Mouse (Mus musculus) lung, postnatal 0 days (tissue): ENCODE measurements around the gene Gid4. TPM values are rescaled to one million over a fixed set of nuclear protein-coding genes. Genes with fewer than 3 reads are reported as not detected.

Experiments
- ATAC-seq: fragments of 200-750 bp; cut with Nextera tagmentation; 2 replicates; pipeline ENCODE4 v1.8.0; 2017; ENCODE audit warnings: moderate library complexity
- DNase-seq: peaks from one replicate; pipeline ENCODE4 v3.0.0-alpha.2; 2016; ENCODE audit warnings: low spot score
- H3K27ac ChIP-seq: fragments of 300-500 bp; sonication (generic); 2 replicates; pipeline ENCODE4 v1.5.1; 2014; ENCODE audit warnings: antibody characterized with exemption, mild to moderate bottlenecking, low read length, mixed read lengths
- H3K27me3 ChIP-seq: fragments of 300-500 bp; sonication (generic); replicated peaks from 2 replicates; pipeline ENCODE4 v1.6.1; 2014; ENCODE audit warnings: low read length, mixed read lengths; ENCODE audit not compliant: insufficient read depth
- H3K36me3 ChIP-seq: fragments of 300-500 bp; sonication (generic); 2 replicates; pipeline ENCODE4 v1.6.1; 2014; ENCODE audit warnings: low read length, mixed read lengths; ENCODE audit not compliant: insufficient read depth
- H3K4me1 ChIP-seq: fragments of 300-500 bp; sonication (generic); 2 replicates; pipeline ENCODE4 v1.6.1; 2014; ENCODE audit warnings: antibody characterized with exemption, low read depth, low read length, mixed read lengths; ENCODE audit not compliant: insufficient read depth
- H3K4me2 ChIP-seq: fragments of 300-500 bp; sonication (generic); replicated peaks from 2 replicates; pipeline ENCODE4 v1.6.1; 2014; ENCODE audit warnings: low read depth, mild to moderate bottlenecking, low read length, moderate library complexity, mixed read lengths
- H3K4me3 ChIP-seq: fragments of 300-500 bp; sonication (generic); 2 replicates; pipeline ENCODE4 v1.5.1; 2014; ENCODE audit warnings: low read depth, low read length
- H3K9ac ChIP-seq: fragments of 300-500 bp; sonication (generic); replicated peaks from 2 replicates; pipeline ENCODE4 v1.6.1; 2014; ENCODE audit warnings: low read depth, mild to moderate bottlenecking
- H3K9me3 ChIP-seq: fragments of 300-500 bp; sonication (generic); 2 replicates; pipeline ENCODE4 v1.6.1; 2016; ENCODE audit warnings: low read length, mixed read lengths
- CTCF ChIP-seq: IDR thresholded peaks from 2 replicates; pipeline ENCODE4 v1.5.1; 2016; ENCODE audit warnings: antibody characterized with exemption, mild to moderate bottlenecking
- EP300 ChIP-seq: IDR thresholded peaks from 2 replicates; pipeline ENCODE4 v1.6.1; 2016; ENCODE audit warnings: antibody characterized with exemption, mild to moderate bottlenecking, control low read depth
- WGBS: fragments of 180-500 bp; shearing (Covaris S2); extraction: QIAGEN DNeasy Blood & Tissue Kit; methylation state at CpG from one replicate; pipeline ENCODE4 v1.1.7; 2014; 5-methylcytosine and 5-hydroxymethylcytosine counted together
- polyA plus RNA-seq: library from polyadenylated mRNA; unstranded; fragments of >200 nt; fragmentation: Nextera tagmentation; extraction: Ambion mirVana; gene quantifications from 2 replicates; pipeline ENCODE4 v1.2.1, GENCODE M21; 2015

The Gid4 gene
- polyA plus RNA-seq, 1 experiment from 2014 or later, result 12.6 TPM

DNA sequence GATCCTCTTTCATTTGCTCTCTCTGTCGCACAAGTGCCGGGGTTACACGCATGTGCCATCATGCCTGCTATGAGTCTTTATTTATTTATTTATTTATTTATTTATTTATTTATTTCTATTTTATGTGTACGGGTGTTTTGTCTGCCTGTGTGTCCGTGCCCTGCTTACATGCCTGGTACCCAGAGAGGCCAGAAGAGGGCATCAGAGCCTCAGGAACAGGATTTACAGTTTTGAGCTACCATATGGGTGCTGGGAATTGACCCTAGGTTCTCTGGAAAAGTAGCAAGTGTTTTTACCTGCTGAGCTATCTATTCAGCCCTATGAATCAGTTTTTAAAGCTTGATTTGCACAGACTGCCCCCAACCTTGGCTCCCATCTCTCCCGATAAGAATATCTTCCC lies 33.4 kb upstream of the Gid4 start:
- TF ChIP-seq CTCF (peak; percentile 10; the same call in 1 of the 2 replicates), EP300 (no peak)
- ATAC-seq (no peak), DNase-seq (no peak)
- WGBS, result 88% methylated on average over 6 of the region's 6 CpGs
- H3K9me3 ChIP-seq, result no peaks in the 10 kb centered on the region
- H3K4me1 ChIP-seq, result no peaks in the 10 kb centered on the region
- no peaks in the 10 kb centered on the region for H3K36me3 ChIP-seq
- no peak overlapping the region for H3K9ac ChIP-seq
- no peak overlapping the region for H3K4me3 ChIP-seq
- no peaks in the 10 kb centered on the region for H3K27me3 ChIP-seq
- no peak overlapping the region for H3K27ac ChIP-seq
- H3K4me2 ChIP-seq, result no peak overlapping the region

- ATAC-seq (no peak), DNase-seq (no peak)
- 10% methylated on average over 16 of the region's 16 CpGs for WGBS
- H3K4me1 ChIP-seq, result no peaks in the 10 kb centered on the region
- no peak overlapping the region for H3K4me3 ChIP-seq
- H3K9ac ChIP-seq, result no peak overlapping the region
- no peak overlapping the region for H3K27ac ChIP-seq
- H3K27me3 ChIP-seq, result no peaks in the 10 kb centered on the region
- no peak overlapping the region for H3K4me2 ChIP-seq
- no peaks in the 10 kb centered on the region for H3K36me3 ChIP-seq
- H3K9me3 ChIP-seq, result no peaks in the 10 kb centered on the region
- no peak for TF ChIP-seq CTCF
- TF ChIP-seq EP300, result no peak
Observed at GRCm38 (mm10) chr11:60384762-60385421, 32.1 kb upstream of the Gid4 start.

- 74% methylated on average over 5 of the region's 5 CpGs for WGBS
- ATAC-seq, result no peak
Observed at GRCm38 (mm10) chr11:60385946-60386345, 31.0 kb upstream of the Gid4 start.

GRCm38 (mm10) chr11:60387944-60388343 lies 29.0 kb upstream of the Gid4 start:
- H3K27ac ChIP-seq, result no peak overlapping the region
- no peak for TF ChIP-seq EP300
- TF ChIP-seq CTCF, result no peak
- H3K4me1 ChIP-seq, result no peaks in the 10 kb centered on the region
- no peak for DNase-seq
- H3K27me3 ChIP-seq, result no peaks in the 10 kb centered on the region
- H3K9ac ChIP-seq, result no peak overlapping the region
- WGBS, result 79% methylated on average over 2 of the region's 2 CpGs
- H3K36me3 ChIP-seq, result no peaks in the 10 kb centered on the region
- H3K4me3 ChIP-seq, result no peak overlapping the region
- no peaks in the 10 kb centered on the region for H3K9me3 ChIP-seq
- no peak for ATAC-seq
- H3K4me2 ChIP-seq, result no peak overlapping the region

More at GRCm38 (mm10) chr11:60385946-60386345, 31.0 kb upstream of the Gid4 start:
- H3K9ac ChIP-seq, result no peak overlapping the region
- no peaks in the 10 kb centered on the region for H3K9me3 ChIP-seq
- H3K36me3 ChIP-seq, result no peaks in the 10 kb centered on the region
- H3K4me2 ChIP-seq, result no peak overlapping the region
- H3K27me3 ChIP-seq, result no peaks in the 10 kb centered on the region
- H3K4me1 ChIP-seq, result no peaks in the 10 kb centered on the region
- DNase-seq, result no peak
- TF ChIP-seq CTCF (no peak), EP300 (no peak)
- H3K27ac ChIP-seq, result no peak overlapping the region
- no peak overlapping the region for H3K4me3 ChIP-seq

GRCm38 (mm10) chr11:60391346-60391745 lies 25.6 kb upstream of the Gid4 start:
- 63% methylated on average over 6 of the region's 6 CpGs for WGBS
- DNase-seq (no peak), ATAC-seq (no peak)
- TF ChIP-seq CTCF (no peak), EP300 (no peak)
- H3K27ac ChIP-seq, result no peak overlapping the region
- no peak overlapping the region for H3K4me2 ChIP-seq
- no peaks in the 10 kb centered on the region for H3K36me3 ChIP-seq
- no peak overlapping the region for H3K4me3 ChIP-seq
- H3K9ac ChIP-seq, result no peak overlapping the region
- no peaks in the 10 kb centered on the region for H3K27me3 ChIP-seq
- H3K4me1 ChIP-seq, result no peaks in the 10 kb centered on the region
- H3K9me3 ChIP-seq, result no peaks in the 10 kb centered on the region

DNA sequence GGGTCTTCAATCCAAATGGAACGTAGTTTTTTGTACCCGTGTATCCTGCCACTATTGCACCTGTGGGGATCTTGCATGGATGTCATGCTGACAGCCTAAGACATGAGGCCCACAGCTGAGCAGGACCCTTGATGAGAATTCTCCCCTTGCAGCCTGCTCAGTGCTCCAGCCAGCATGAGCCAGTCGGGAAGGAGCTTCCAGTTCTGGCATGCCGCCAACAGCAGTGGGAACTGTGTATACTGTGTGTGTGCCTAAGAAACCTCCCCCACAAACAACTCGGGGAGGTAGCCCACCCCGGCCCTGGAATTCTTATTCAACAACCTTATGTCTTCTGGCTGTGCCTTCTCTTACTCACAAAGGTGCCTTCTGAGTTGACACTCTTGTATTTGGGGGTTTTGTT lies 20.4 kb upstream of the Gid4 start:
- H3K36me3 ChIP-seq, result 0 out of 2 replicates have a peak, but pooled peaks cover 6% of the 10 kb centered on the region
- H3K4me3 ChIP-seq, result no peak overlapping the region
- ATAC-seq, result 0 out of 2 replicates have a peak, but pooled peaks have one; percentile 32
- H3K4me2 ChIP-seq, result no peak overlapping the region
- DNase-seq, result no peak
- H3K4me1 ChIP-seq, result no peaks in the 10 kb centered on the region
- H3K27me3 ChIP-seq, result no peaks in the 10 kb centered on the region
- TF ChIP-seq EP300 (no peak), CTCF (no peak)
- WGBS, result 47% methylated on average over 6 of the region's 6 CpGs
- no peak overlapping the region for H3K27ac ChIP-seq
- no peak overlapping the region for H3K9ac ChIP-seq
- H3K9me3 ChIP-seq, result no peaks in the 10 kb centered on the region
